Mouse (Mus musculus): Measurements from ENCODE around the gene Cyp17a1.

Cyp17a1 gene

GRCm38 (mm10) chr19:46643236-46643635, 29.7 kb downstream of the Cyp17a1 start:
- in situ Hi-C loops (cut with MboI): no loop called here

GRCm38 (mm10) chr19:46642136-46642753, 30.7 kb downstream of the Cyp17a1 start:
- in situ Hi-C loops (cut with MboI): no loop called here

- in situ Hi-C loops (cut with MboI): no loop called here
Measured at GRCm38 (mm10) chr19:46641420-46642085, 31.4 kb downstream of the Cyp17a1 start.

- in situ Hi-C loops (cut with MboI): no loop called here
Measured at GRCm38 (mm10) chr19:46640780-46641179, 32.2 kb downstream of the Cyp17a1 start.

- in situ Hi-C loops (cut with MboI): no loop called here
Measured at GRCm38 (mm10) chr19:46639496-46639895, 33.5 kb downstream of the Cyp17a1 start.

- in situ Hi-C loops (cut with MboI): no loop called here
Measured at GRCm38 (mm10) chr19:46639053-46639452, 33.9 kb downstream of the Cyp17a1 start.

GRCm38 (mm10) chr19:46637598-46637997, 35.4 kb downstream of the Cyp17a1 start:
- in situ Hi-C loops (cut with MboI): no loop called here

GRCm38 (mm10) chr19:46635766-46636165, 37.2 kb downstream of the Cyp17a1 start:
- in situ Hi-C loops (cut with MboI): no loop called here

GRCm38 (mm10) chr19:46631637-46632036, 41.3 kb downstream of the Cyp17a1 start:
- in situ Hi-C loops (cut with MboI): no loop called here

- in situ Hi-C loops (cut with MboI): no loop called here
Measured at GRCm38 (mm10) chr19:46629807-46630206, 43.2 kb downstream of the Cyp17a1 start.

- in situ Hi-C loops (cut with MboI): no loop called here
Measured at GRCm38 (mm10) chr19:46628403-46628802, 44.6 kb downstream of the Cyp17a1 start.

GRCm38 (mm10) chr19:46625519-46625918, 47.5 kb downstream of the Cyp17a1 start:
- in situ Hi-C loops (cut with MboI): no loop called here

GRCm38 (mm10) chr19:46625015-46625414, 48.0 kb downstream of the Cyp17a1 start:
- in situ Hi-C loops (cut with MboI): no loop called here

GRCm38 (mm10) chr19:46623790-46624772, 48.9 kb downstream of the Cyp17a1 start:
- in situ Hi-C loops (cut with MboI): no loop called here

- in situ Hi-C loops (cut with MboI): no loop called here
Measured at GRCm38 (mm10) chr19:46623194-46623667, 49.7 kb downstream of the Cyp17a1 start.

GRCm38 (mm10) chr19:46622659-46623193, 50.2 kb downstream of the Cyp17a1 start:
- in situ Hi-C loops (cut with MboI): no loop called here

- in situ Hi-C loops (cut with MboI): no loop called here
Measured at GRCm38 (mm10) chr19:46621236-46622183, 51.5 kb downstream of the Cyp17a1 start.

GRCm38 (mm10) chr19:46620016-46620808, 52.8 kb downstream of the Cyp17a1 start:
- in situ Hi-C loops (cut with MboI): no loop called here

GRCm38 (mm10) chr19:46619518-46619917, 53.5 kb downstream of the Cyp17a1 start:
- in situ Hi-C loops (cut with MboI): no loop called here

- in situ Hi-C loops (cut with MboI): no loop called here
Measured at GRCm38 (mm10) chr19:46619001-46619400, 54.0 kb downstream of the Cyp17a1 start.
